Mouse (Mus musculus) testis, postnatal 10 days (tissue): Measurements from ENCODE around the gene Haao.

ENCODE experiments used
- DNase-seq: peaks from one replicate; pipeline ENCODE4 v3.0.0; 2021; ENCODE audit warnings: low spot score

Gene Haao

DNA sequence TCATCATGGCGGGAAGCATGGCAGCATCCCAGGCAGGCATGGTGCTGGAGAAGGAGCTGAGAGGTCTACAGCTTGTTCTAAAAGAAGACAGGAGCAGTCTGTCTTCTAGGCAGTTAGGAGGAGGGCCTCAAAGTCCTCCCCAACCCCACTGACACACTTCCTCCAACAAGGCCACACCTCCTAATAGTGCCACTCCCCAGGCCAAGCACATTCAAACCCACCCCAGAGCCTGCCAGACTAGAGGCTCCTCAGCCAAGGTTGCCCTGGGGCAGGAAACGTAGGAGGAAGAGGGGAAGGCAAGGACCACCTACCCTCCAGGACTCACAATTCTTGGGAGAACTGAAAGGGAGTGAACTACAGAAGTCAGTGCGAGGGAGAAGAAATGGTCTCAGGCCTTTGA lies at the start of gene Haao:
TSS of gene Haao (minus strand) at position 149 of the 400 bp plus-strand sequence.
- no peak for DNase-seq

- DNase-seq, result no peak
Measured at GRCm38 (mm10) chr17:83897361-83897799, 49.6 kb upstream of the Haao start.

- DNase-seq, result peak; percentile 60
Measured at GRCm38 (mm10) chr17:83896723-83897122, 49.0 kb upstream of the Haao start.

DNA sequence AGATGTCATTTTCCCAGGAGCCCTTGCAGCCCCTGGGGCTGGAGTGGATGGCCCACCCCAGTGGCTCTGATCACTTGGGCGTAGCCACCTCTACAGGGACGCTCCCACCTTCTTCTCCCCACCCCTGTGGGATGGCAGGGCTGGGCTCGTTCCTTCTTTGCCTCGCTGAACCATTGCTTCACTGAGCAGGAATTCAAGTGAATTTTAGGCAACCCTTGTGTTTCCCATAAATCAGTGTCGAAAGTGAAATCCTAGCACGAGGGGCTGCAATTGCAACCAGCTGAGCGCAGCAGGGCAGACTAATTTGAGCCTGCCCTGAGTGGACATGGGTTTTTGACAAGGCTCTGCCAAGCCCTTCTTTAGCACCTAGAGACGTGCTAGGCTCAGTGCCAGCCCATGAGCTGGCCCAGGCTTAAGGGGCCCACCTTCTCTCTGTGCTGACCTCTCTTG lies 47.6 kb upstream of the Haao start:
- no peak for DNase-seq

DNA sequence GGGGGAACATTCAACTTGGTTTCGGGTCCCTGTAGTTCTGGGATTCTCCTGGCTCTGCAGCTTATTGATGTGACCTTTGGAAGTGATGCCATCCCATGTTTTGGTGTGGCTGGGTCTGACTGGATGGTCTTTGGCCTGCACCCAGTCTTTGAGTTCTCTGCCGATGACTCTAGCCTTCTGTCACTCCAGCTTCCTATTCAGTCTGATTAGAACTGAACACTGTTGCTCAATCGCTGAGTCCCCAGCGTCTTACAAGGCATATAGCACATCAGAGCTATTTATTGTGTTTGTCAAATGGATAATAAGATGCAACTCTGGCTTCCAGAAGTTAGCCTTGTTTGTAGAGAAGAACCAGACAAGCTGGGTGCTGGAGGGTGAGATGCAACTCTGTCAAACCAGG lies 45.4 kb upstream of the Haao start:
- no peak for DNase-seq

DNA sequence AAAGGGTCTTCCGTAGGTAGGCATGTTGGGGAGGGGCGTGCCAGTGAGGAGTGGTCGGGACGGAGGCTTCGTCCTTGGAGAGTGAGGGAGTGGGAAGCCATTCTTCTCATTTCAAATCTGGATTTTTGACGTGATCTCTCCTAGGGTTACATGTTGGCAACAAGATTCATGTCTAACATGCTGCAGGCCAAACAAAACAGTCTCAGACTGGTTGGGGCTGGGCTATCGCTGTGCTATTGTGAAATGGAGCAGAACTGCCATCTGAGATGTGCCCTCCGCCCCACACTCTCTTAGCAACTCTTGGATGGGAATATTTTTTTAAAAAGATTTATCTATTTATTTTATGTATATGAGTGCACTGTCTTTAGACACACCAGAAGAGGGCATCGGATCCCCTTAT lies 44.1 kb upstream of the Haao start:
- DNase-seq, result no peak

DNA sequence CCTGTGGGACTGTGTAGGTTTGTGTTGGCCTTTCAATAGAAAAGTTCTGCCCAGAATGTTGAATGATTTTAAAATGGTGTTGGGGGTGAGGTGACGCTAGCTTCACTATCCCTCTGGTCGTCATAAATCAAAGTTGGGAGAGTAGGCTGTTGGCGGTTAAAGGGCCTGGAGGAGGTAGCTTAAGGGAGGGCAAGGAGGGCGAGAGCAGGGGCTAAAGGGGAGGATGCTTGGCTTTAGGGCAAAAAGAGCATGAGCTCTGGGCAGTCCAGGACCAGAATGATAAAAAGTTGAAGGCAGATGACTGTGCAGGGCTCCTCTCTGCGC lies 42.6 kb upstream of the Haao start:
- no peak for DNase-seq

DNA sequence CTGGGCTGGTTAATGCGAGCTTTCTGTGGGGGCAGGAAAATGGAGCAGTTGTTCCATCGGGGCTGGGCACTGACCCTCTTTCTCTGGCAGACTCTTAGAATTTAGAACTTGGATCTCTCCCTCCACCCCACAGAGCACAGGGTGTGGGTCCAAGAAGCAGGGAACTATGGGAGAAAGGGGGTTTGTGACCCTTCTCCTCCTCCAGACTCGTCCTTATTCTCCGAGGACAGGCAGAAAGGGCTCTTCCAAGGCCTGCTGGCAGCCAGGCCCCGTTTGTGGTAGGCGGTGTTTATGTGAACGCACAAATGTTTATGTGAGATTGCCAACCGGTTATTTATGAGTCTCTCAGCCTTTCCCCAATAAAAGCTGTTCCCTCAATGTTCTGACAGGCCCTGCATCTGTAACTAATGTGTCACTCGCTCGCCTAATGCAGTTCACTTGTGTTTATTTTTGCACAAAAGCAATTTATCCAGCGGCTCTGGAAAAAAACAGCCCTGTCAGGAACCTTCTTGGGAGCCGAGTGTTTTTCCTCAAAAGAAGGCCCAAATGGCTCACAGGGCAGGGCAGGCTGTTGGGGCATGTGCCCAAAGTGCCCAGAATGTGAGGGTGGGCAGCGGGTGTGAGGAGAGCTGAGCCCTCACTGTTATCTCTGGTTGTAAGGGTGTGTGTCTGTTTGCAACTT lies 42.1 kb upstream of the Haao start:
- no peak for DNase-seq

DNA sequence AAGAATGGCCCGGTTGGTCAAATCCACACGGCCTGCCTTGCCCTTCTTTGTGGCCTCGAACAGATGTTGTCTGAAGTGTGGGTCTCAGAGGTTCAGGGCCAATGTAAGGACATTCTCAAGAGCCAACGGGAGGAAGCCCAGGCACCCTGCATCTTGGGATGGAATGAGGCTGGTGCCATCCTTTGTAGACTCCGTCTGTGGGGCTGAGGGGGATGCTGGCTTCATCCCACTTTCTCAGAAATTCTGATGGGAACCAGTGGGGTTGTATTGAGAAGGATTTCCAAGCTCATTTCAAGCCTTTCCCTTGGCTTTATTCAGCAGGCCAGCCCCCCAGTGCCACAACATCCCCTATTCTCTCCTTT lies 41.5 kb upstream of the Haao start:
- DNase-seq, result no peak

DNA sequence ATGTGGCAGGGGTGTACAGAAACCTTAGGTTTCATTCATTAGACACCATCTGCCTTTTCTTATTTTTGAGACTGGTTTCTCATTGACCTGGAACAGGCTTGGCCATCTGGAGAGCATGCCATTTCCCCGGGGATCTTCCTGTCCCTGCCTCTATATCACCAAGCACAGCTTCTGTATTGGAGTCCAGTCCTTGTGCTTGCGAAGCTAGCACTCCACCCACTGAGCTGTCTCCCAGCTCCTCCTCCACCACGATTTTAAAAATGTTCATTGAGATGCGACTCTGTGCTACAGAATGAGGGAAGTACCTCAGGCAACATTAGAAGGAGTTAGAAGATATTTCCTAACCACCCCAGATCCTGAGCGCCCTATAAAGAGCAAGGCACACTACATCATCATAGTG lies 39.5 kb upstream of the Haao start:
- no peak for DNase-seq

- DNase-seq, result no peak
Measured at GRCm38 (mm10) chr17:83886395-83886794, 38.6 kb upstream of the Haao start.

DNA sequence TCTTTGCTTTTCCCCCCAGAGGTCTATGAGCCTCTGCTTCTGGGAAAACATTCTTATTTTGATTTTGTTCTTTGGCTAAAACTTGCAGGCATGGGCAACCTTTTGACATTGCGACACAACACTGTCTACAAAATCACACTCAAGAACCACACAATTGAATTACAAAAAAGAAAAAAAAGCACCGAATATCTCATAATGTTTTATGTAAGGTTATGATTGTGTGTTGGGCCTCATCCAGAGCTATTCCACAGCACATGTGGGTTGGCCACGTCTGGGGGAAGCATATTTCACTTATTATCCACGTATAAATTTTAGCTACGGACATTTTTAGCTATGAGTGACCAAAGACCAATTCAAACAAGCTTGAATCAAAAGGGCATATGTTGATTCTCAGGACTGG lies 38.0 kb upstream of the Haao start:
- DNase-seq, result no peak

DNA sequence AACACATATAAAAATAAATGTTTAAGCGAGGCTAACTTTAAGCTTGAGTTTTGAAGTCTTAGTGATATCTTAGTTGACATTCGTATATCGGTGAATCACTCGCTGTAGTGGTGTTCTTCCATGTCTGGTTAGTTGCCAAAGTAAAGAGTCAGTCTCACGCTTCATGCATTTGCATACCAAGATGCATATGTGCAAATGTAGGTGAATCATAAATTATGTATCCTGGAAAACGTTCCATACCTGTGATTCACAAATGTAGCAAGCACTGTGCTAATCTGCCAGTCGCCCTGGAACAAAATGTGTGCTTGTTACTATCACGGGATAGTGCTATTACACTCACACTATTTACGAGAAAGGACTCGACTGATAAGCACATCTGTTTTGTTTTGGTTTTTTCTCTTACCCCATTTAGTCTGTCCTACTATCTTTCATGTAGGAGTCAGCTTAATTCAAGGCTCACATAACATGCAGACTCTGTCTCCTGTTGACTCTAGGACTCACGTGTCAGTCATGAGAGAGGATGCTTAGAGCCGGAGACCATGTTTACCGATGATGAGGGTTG lies 37.3 kb upstream of the Haao start:
- DNase-seq, result no peak

DNA sequence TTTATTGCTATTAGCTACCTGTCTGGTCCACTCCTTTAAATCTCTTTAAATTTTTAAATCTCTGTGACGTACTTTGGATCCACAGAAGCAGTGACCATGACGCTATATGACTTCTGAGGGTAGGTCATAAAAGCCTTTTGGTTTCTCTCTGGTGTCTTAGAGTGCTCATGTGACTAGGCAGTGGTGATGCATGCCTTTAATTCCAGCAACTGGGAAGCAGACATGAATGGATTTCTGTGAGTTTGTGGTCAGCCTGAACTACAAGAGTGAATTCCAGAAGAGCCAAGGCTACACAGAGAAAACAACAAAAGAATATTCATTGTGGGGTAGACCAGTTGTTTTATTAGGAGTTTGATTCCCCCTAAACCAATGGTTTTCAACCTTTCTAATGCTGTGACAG lies 35.0 kb upstream of the Haao start:
- no peak for DNase-seq

GRCm38 (mm10) chr17:83881071-83881470 lies 33.3 kb upstream of the Haao start:
- no peak for DNase-seq

DNA sequence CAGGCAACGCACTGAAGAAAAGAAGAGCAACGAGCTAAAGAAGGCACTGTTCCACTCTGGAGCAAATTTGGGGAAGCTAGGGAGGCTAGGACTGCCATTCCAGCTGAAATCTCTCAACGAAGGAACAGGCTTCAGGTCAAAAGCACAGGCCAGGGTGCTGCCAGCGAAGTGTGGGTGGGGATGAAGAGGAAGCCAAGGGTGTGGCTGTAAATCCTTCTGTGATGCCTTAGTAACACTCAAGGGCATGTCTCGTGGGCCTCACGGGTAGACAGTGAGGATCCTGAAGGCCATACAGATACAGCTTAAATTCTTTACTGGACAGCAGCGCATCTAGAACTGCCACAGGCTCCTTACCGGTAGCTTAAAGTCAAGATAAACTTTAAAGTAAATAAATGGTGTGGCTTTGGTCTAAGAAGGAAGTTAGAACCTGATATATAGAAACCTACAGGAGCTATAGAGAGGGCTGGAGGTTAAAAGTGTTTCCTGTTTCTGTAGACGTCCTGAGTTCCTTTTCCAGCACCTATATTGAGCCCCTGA lies 32.5 kb upstream of the Haao start:
- no peak for DNase-seq

- no peak for DNase-seq
Measured at GRCm38 (mm10) chr17:83879631-83880030, 31.9 kb upstream of the Haao start.

DNA sequence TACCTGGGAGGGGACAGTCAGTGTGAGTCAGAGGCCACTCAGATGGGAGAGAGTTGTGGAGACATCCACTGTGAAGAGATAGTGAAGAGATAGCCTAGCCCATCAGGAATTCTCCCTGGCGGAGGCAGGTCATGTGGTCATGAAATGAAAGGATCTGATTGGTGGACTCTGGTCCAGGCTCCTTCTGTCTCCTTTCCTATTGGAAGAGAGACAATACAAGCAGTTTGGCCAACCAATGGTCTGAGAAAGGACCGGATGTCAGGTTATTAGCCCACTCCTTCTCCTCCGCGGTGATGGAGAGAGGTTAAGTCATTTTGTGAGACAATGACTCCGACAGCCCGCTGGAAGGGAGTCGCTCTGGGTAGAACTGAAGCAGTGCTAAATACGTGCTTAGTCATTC lies 26.8 kb upstream of the Haao start:
- DNase-seq, result no peak

DNA sequence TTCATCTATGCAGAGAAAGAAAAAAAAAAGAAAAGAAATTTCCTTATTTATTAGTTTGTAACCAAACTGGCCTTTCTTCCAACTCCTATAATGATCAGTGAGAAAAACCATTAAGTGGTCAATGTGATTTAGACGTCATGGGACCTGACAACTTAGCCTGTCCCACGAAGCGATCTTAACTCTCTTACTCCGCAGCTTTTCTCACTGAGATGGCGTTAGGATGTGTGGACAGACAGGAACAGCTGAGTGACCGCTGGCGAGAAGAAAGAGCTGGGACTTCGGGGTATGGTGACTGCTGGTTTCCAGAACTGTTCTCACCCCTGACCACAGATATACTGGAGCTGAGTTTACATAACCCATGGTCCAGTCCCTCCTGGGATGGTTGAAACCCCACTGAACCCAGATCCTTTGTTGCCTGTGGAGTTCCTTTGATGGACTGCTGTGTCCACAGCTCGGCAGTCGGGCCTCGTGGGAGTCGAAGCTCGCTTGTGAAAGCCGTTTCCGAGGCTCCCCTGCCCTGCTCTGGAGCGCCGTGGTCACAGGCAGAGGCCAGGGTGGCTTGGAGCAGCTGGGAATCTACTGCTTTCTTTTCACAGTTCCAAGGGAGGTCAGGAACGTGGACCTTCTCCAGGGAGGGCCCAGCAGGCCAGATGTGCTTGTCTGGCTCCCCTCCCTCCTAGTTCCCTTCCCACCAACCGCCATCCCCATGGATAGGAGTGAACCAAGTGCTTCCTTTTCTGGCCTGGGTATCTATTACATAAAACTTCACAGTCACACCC lies 25.8 kb upstream of the Haao start:
- DNase-seq, result peak; percentile 65

GRCm38 (mm10) chr17:83872806-83873348 lies 25.1 kb upstream of the Haao start:
- DNase-seq, result peak; percentile 86

DNA sequence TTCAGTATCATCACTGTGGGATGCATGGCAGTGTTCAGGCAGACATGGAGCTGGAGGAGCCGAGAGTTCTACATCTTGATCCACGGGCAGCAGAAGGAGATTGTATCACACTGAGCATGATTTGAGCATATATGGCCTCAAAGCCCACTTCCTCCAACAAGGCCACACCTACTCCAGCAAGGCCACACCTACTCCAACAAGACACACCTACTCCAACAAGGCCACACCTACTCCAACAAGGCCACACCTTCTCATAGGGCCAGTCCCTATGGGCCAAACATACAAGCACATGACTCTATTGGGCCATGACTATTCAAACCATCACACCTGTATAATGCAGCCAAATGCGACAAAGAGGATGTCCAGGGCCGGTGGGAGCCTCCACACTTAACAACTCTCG lies 23.6 kb upstream of the Haao start:
- DNase-seq, result no peak

DNA sequence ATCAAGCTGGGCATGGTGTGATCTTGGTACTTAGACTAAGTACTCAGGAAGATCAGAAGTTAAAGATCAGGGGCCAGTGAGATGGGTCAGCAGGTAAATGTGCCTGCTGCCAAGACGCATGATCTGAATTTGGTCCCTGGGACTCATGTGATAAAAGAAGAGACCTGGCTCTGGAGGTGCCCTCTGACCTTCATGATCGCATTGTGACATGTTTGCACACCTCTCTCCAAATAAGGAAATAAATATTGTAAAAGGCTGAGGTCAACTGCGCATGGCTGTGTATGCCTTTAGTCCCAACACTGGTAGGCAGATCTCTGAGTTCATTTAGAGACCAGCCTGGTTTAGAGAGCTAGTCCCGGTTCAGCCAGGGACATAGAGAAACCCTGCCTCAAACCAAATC lies 22.6 kb upstream of the Haao start:
- DNase-seq, result no peak

- no peak for DNase-seq
Measured at GRCm38 (mm10) chr17:83866582-83866981, 18.8 kb upstream of the Haao start.
